In the genomic region with DNA sequence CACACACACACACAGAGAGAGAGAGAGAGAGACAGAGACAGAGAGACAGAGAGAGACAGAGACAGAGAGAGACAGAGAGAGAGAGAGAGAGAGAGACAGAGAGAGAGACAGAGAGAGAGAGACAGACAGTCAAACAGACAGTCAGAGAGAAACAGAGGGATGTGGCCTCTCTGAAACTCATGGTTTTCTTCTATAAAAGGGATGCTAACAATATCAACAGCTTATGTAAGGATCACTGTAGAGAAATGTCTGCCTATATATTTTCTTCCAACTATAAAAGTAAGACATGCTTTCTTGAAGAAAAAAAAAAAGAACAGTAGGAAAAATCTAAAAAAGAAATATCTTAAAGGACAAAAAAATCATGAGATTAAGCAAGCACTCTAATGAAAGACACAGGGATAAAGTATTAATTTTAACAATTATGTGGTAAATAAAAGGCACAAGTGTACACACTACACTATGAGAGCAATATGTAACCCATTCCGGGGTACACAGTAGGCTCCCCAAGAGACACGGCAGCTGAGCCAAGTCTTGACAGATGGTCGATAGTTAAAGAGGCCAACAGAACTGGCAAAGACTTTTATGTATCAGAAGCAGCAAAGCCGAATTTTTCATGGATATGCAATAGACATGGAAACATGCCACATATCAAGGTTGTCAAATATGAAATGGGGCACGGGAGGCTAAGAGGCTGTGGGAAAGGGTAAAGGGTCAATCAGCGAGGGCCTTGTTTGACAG, we compare ENCODE assay signal across 12 mouse cellular contexts.
DNase-seq lines count a peak whose midpoint lies in the region; ATAC-seq and TF ChIP-seq lines count a peak whose summit lies in the region.
"Had no signal": no experiment of that assay in that cellular context is flagged by ENCODE, and none has a peak within 500 bp of the region (broad histone marks: within the 10 kb centered on the region; RNA-seq: fewer than 3 reads in every experiment).

No protein-coding gene starts in this region.

- H3K36me3 ChIP-seq in forebrain, embryonic 13.5 days (ENCODE audit: poor library complexity, severe bottlenecking): no peaks in the 10 kb centered on the region
- no peaks in the 10 kb centered on the region for H3K36me3 ChIP-seq in forebrain, embryonic 11.5 days (ENCODE audit: control insufficient read depth, insufficient read depth, low read length)
- H3K36me3 ChIP-seq: embryonic facial prominence, embryonic 15.5 days; G1E had no signal

- H3K4me1 ChIP-seq in forebrain, embryonic 13.5 days: no peaks in the 10 kb centered on the region
- H3K4me1 ChIP-seq in forebrain, embryonic 11.5 days (replicated peaks; ENCODE audit: control insufficient read depth, insufficient read depth, low read length): no peaks in the 10 kb centered on the region
- H3K4me1 ChIP-seq: embryonic facial prominence, embryonic 15.5 days had no signal

- no peak for DNase-seq in forebrain, embryonic 11.5 days (ENCODE audit: low spot score)
- DNase-seq in brain, adult 2 months (ENCODE audit: low read depth, low spot score): peak; percentile 96
- peak; percentile 83 to 87 for DNase-seq in cerebellum, postnatal 25 days
- peak; percentile 9 to 12 for DNase-seq in left cerebral cortex, adult 2 months (ENCODE audit: extremely low spot score in 1 of 2, low spot score in 2 of 2)
- no peak for DNase-seq in gastrocnemius, adult 18-20 months (ENCODE audit: low spot score)
- DNase-seq in urinary bladder, postnatal 25 days (ENCODE audit: low spot score): no peak
- DNase-seq: gastrocnemius, postnatal 36 days had no signal

- no peaks in the 10 kb centered on the region for H3K9me3 ChIP-seq in forebrain, embryonic 13.5 days (replicated peaks)
- H3K9me3 ChIP-seq in forebrain, embryonic 11.5 days (ENCODE audit: control insufficient read depth, low read length): no peaks in the 10 kb centered on the region
- H3K9me3 ChIP-seq: embryonic facial prominence, embryonic 15.5 days; G1E had no signal

- no peaks in the 10 kb centered on the region for H3K27me3 ChIP-seq in forebrain, embryonic 13.5 days
- H3K27me3 ChIP-seq in forebrain, embryonic 11.5 days (ENCODE audit: control insufficient read depth, insufficient read depth, low read length): no peaks in the 10 kb centered on the region
- H3K27me3 ChIP-seq: embryonic facial prominence, embryonic 15.5 days had no signal

- H3K27ac ChIP-seq in forebrain, embryonic 13.5 days: no peak overlapping the region
- H3K27ac ChIP-seq in forebrain, embryonic 11.5 days (ENCODE audit: low read depth, low read length): no peak overlapping the region
- H3K27ac ChIP-seq in left cerebral cortex, adult 2 months: peak overlapping the region; percentile 72
- H3K27ac ChIP-seq: embryonic facial prominence, embryonic 15.5 days had no signal

- no peak overlapping the region for H3K4me3 ChIP-seq in forebrain, embryonic 13.5 days
- no peak overlapping the region for H3K4me3 ChIP-seq in forebrain, embryonic 11.5 days (ENCODE audit: low read depth, low read length)
- H3K4me3 ChIP-seq in left cerebral cortex, adult 2 months: no peak overlapping the region
- H3K4me3 ChIP-seq: embryonic facial prominence, embryonic 15.5 days had no signal

- no peak overlapping the region for H3K9ac ChIP-seq in forebrain, embryonic 13.5 days
- H3K9ac ChIP-seq in forebrain, embryonic 11.5 days (ENCODE audit: low read length): no peak overlapping the region
- H3K9ac ChIP-seq: embryonic facial prominence, embryonic 15.5 days had no signal

- WGBS in forebrain, embryonic 13.5 days: 73% methylated on average over 6 of the region's 6 CpGs
- WGBS in forebrain, embryonic 11.5 days: 78% methylated on average over 6 of the region's 6 CpGs

- intact Hi-C loops in left cerebral cortex, adult 2 months (cut with DNase I): no loop called here

- H3K4me2 ChIP-seq in forebrain, embryonic 13.5 days: no peak overlapping the region
- no peak overlapping the region for H3K4me2 ChIP-seq in forebrain, embryonic 11.5 days (ENCODE audit: low read depth, low read length, severe bottlenecking)
- H3K4me2 ChIP-seq: embryonic facial prominence, embryonic 15.5 days had no signal

- TF ChIP-seq CTCF in left cerebral cortex, adult 2 months (IDR thresholded peaks at IDR 0.05): no peak

- ATAC-seq in forebrain, embryonic 13.5 days: peak; percentile 51; the same call in 1 of the 2 replicates
- ATAC-seq in forebrain, embryonic 11.5 days (replicated peaks; ENCODE audit: low FRiP score): no peak
- no peak for ATAC-seq in erythroid progenitor cell, adult 5-6 weeks (replicated peaks; ENCODE audit: low FRiP score, poor library complexity, severe bottlenecking)
- ATAC-seq: intestine, embryonic 16.5 days had no signal

Comparison
In these comparisons a context has a peak if more than half of its experiments do, and no peak if none do; other contexts are left out.
1. DNase-seq: peak in brain, adult 2 months (single experiment), cerebellum, postnatal 25 days (2 of 2) and left cerebral cortex, adult 2 months (2 of 2); none in forebrain, embryonic 11.5 days (single experiment), gastrocnemius, adult 18-20 months (single experiment) and urinary bladder, postnatal 25 days (single experiment).